Comparison of ENCODE assay signal across 8 mouse cellular contexts in the genomic region with DNA sequence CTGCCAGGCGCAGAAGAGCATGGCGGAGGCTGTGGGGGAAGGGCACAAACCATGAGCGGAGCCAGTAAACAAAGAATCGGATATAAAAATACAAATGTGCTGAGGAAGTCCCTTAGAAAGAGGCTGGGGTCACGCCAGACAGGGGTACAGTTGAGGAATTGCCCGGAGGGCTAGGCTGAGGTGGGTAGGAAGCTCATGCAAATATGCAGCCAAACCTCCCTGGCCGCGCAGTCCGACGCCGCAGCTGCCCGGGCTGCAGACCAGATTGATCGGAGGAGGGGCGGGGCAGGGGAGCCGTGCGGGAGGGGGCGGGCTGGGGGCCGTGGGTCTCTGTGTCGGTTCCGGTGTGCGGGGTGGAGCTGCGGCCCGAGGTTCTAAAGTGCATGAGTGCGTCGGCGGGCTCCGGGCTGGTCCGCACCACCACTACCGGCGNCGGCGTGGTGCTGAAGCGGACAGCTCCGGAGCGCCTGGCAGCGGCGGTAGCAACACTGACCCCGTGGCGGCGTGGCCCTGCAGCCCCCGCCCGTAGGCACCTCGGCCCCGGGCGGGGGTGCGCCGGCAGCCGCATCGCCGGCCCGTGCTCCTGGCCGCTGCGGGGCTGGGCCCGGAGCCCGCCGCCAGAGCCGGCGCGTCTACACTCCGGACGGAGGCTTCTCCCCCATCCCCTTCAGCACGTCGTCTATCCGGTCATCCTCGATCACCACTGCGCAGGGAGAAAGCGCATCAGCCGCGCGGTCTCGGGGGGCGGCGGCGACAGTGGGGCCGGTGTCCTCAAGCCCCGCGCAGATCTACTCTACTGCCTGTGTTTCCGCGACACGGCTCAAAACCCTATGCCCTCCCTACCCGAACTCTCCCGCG. TPM values are rescaled to one million over a fixed set of nuclear protein-coding genes. Genes with fewer than 3 reads are reported as not detected.
DNase-seq lines count a peak whose midpoint lies in the region; ATAC-seq and TF ChIP-seq lines count a peak whose summit lies in the region.

No protein-coding gene starts in this region.

- ATAC-seq in forebrain, embryonic 13.5 days: peak; percentile 19
- ATAC-seq in intestine, embryonic 15.5 days: peak; percentile 41
- peak; percentile 75 for ATAC-seq in lung, postnatal 0 days
- ATAC-seq in stomach, embryonic 14.5 days (ENCODE audit: insufficient number of reproducible peaks, insufficient read depth, low FRiP score, low read depth): peak; percentile 40; the same call in 1 of the 2 replicates

- H3K4me3 ChIP-seq in forebrain, embryonic 13.5 days: peak overlapping the region; percentile 70
- peak overlapping the region; percentile 61 for H3K4me3 ChIP-seq in intestine, embryonic 15.5 days (replicated peaks)
- peak overlapping the region; percentile 59 for H3K4me3 ChIP-seq in lung, postnatal 0 days (ENCODE audit: low read depth, low read length)
- H3K4me3 ChIP-seq in stomach, embryonic 14.5 days (ENCODE audit: low read depth, low read length): peak overlapping the region; percentile 65

- peak overlapping the region; percentile 78 for H3K4me2 ChIP-seq in forebrain, embryonic 13.5 days
- H3K4me2 ChIP-seq in intestine, embryonic 15.5 days (replicated peaks): peak overlapping the region; percentile 97
- peak overlapping the region; percentile 55 for H3K4me2 ChIP-seq in lung, postnatal 0 days (replicated peaks; ENCODE audit: low read depth, low read length)
- H3K4me2 ChIP-seq in stomach, embryonic 14.5 days (replicated peaks; ENCODE audit: low read depth, low read length): peak overlapping the region; percentile 98

- whole genome bisulfite sequencing in forebrain, embryonic 13.5 days: 2% methylated on average over 72 of the region's 83 CpGs
- WGBS in intestine, embryonic 15.5 days: 2% methylated on average over 81 of the region's 83 CpGs
- WGBS in lung, postnatal 0 days: 4% methylated on average over 46 of the region's 83 CpGs
- 3% methylated on average over 69 of the region's 83 CpGs for WGBS in stomach, embryonic 14.5 days

- peak overlapping the region; percentile 81 for H3K9ac ChIP-seq in forebrain, embryonic 13.5 days
- H3K9ac ChIP-seq in intestine, embryonic 15.5 days: no peak overlapping the region
- no peak overlapping the region for H3K9ac ChIP-seq in lung, postnatal 0 days (replicated peaks; ENCODE audit: low read depth)
- no peak overlapping the region for H3K9ac ChIP-seq in stomach, embryonic 14.5 days (replicated peaks; ENCODE audit: low read depth, low read length)

- H3K4me1 ChIP-seq in forebrain, embryonic 13.5 days: peaks cover 37% of the 10 kb centered on the region
- H3K4me1 ChIP-seq in intestine, embryonic 15.5 days (replicated peaks): peaks cover 24% of the 10 kb centered on the region
- H3K4me1 ChIP-seq in lung, postnatal 0 days (ENCODE audit: insufficient read depth, low read depth, low read length): peaks cover 7% of the 10 kb centered on the region; the same call in 1 of the 2 replicates
- H3K4me1 ChIP-seq in stomach, embryonic 14.5 days (ENCODE audit: control insufficient read depth, insufficient read depth, low read length): peaks cover 8% of the 10 kb centered on the region; the same call in 1 of the 2 replicates

- no peak for TF ChIP-seq EP300 in lung, postnatal 0 days (IDR thresholded peaks at IDR 0.05)

- peaks cover 11% of the 10 kb centered on the region; the same call in 1 of the 2 replicates for H3K36me3 ChIP-seq in forebrain, embryonic 13.5 days (ENCODE audit: poor library complexity, severe bottlenecking)
- H3K36me3 ChIP-seq in intestine, embryonic 15.5 days: no peaks in the 10 kb centered on the region
- H3K36me3 ChIP-seq in lung, postnatal 0 days (ENCODE audit: insufficient read depth, low read length): no peaks in the 10 kb centered on the region
- H3K36me3 ChIP-seq in stomach, embryonic 14.5 days (ENCODE audit: control insufficient read depth, insufficient read depth, low read length): no peaks in the 10 kb centered on the region

- TF ChIP-seq CTCF in lung, postnatal 0 days (IDR thresholded peaks at IDR 0.05): no peak

- H3K27ac ChIP-seq in forebrain, embryonic 13.5 days: peak overlapping the region; percentile 94
- no peak overlapping the region for H3K27ac ChIP-seq in intestine, embryonic 15.5 days
- no peak overlapping the region for H3K27ac ChIP-seq in lung, postnatal 0 days (ENCODE audit: low read length)
- H3K27ac ChIP-seq in stomach, embryonic 14.5 days (ENCODE audit: low read length): no peak overlapping the region

- DNase-seq in spleen, postnatal 10 days (ENCODE audit: low spot score in 2 of 2): peak; percentile 21 to 52
- no peak for DNase-seq in spleen, postnatal 4 days (ENCODE audit: low spot score in 2 of 2)
- peak; percentile 20 for DNase-seq in brain, adult 2 months (ENCODE audit: low read depth, low spot score)
- DNase-seq in lung, postnatal 0 days (ENCODE audit: low spot score): peak; percentile 53
- DNase-seq in left cerebral cortex, adult 8-10 months (ENCODE audit: low spot score in 2 of 2): no peak

- no peaks in the 10 kb centered on the region for H3K27me3 ChIP-seq in forebrain, embryonic 13.5 days
- peaks cover 24% of the 10 kb centered on the region for H3K27me3 ChIP-seq in intestine, embryonic 15.5 days (replicated peaks)
- peaks cover 20% of the 10 kb centered on the region for H3K27me3 ChIP-seq in lung, postnatal 0 days (replicated peaks; ENCODE audit: insufficient read depth, low read length)
- peaks cover 12% of the 10 kb centered on the region for H3K27me3 ChIP-seq in stomach, embryonic 14.5 days (ENCODE audit: control insufficient read depth, insufficient read depth, low read length)

- no peaks in the 10 kb centered on the region for H3K9me3 ChIP-seq in forebrain, embryonic 13.5 days (replicated peaks)
- no peaks in the 10 kb centered on the region for H3K9me3 ChIP-seq in intestine, embryonic 15.5 days
- no peaks in the 10 kb centered on the region for H3K9me3 ChIP-seq in lung, postnatal 0 days (ENCODE audit: low read length)
- no peaks in the 10 kb centered on the region for H3K9me3 ChIP-seq in stomach, embryonic 14.5 days (ENCODE audit: control insufficient read depth, low read depth, low read length)

RNA-seq across cellular contexts. Expression of a gene that starts 1.3 kb away (rescaled TPM):
- 9.6 and 10.9 TPM in 2 replicates for polyA plus RNA-seq in forebrain, embryonic 13.5 days (2015; fragmentation: Nextera tagmentation; extraction: Ambion mirVana)
- polyA plus RNA-seq in intestine, embryonic 15.5 days (2015; fragmentation: Nextera tagmentation; extraction: Ambion mirVana): 0.83 and 0.97 TPM in 2 replicates
- polyA plus RNA-seq in lung, postnatal 0 days (2015; fragmentation: Nextera tagmentation; extraction: Ambion mirVana): 0.42 and 0.52 TPM in 2 replicates
- 1.8 and 2.1 TPM in 2 replicates for polyA plus RNA-seq in stomach, embryonic 14.5 days (2014; fragmentation: Nextera tagmentation; extraction: Ambion mirVana)
- 100 to 1,000 TPM; 145 to 169 (median 150) TPM for total RNA-seq in left cerebral cortex, adult 8-10 months (2022)

RNA-seq across cellular contexts. Expression of a gene that starts 8.2 kb away (rescaled TPM):
- 36.6 and 41.6 TPM in 2 replicates for polyA plus RNA-seq in forebrain, embryonic 13.5 days (2015; fragmentation: Nextera tagmentation; extraction: Ambion mirVana)
- polyA plus RNA-seq in intestine, embryonic 15.5 days (2015; fragmentation: Nextera tagmentation; extraction: Ambion mirVana): 40.1 and 46.0 TPM in 2 replicates
- 17.6 and 19.3 TPM in 2 replicates for polyA plus RNA-seq in lung, postnatal 0 days (2015; fragmentation: Nextera tagmentation; extraction: Ambion mirVana)
- polyA plus RNA-seq in stomach, embryonic 14.5 days (2014; fragmentation: Nextera tagmentation; extraction: Ambion mirVana): 46.1 and 46.8 TPM in 2 replicates
- 10 to 100 TPM in 3 of 4 experiments, 1 to 10 TPM in 1; 8.1 to 15.5 (median 12.3) TPM for total RNA-seq in left cerebral cortex, adult 8-10 months (2022)

RNA-seq across cellular contexts. Expression of a gene that starts 8.4 kb away (rescaled TPM):
- 0.32 TPM in 1 of 2 replicates, not detected in the other for polyA plus RNA-seq in forebrain, embryonic 13.5 days (2015; fragmentation: Nextera tagmentation; extraction: Ambion mirVana)
- 0.19 TPM in 1 of 2 replicates, not detected in the other for polyA plus RNA-seq in intestine, embryonic 15.5 days (2015; fragmentation: Nextera tagmentation; extraction: Ambion mirVana)
- 0.08 TPM in 1 of 2 replicates, not detected in the other for polyA plus RNA-seq in lung, postnatal 0 days (2015; fragmentation: Nextera tagmentation; extraction: Ambion mirVana)
- polyA plus RNA-seq in stomach, embryonic 14.5 days (2014; fragmentation: Nextera tagmentation; extraction: Ambion mirVana): not detected in 2 replicates
- total RNA-seq in left cerebral cortex, adult 8-10 months (2022): under 1 TPM in 2 of 4 experiments, not detected in 2; 0.42 to 0.73 TPM

RNA-seq across cellular contexts. Expression of a gene that starts 8.4 kb away (rescaled TPM):
- polyA plus RNA-seq in forebrain, embryonic 13.5 days (2015; fragmentation: Nextera tagmentation; extraction: Ambion mirVana): 21.1 and 23.9 TPM in 2 replicates
- 32.0 and 37.2 TPM in 2 replicates for polyA plus RNA-seq in intestine, embryonic 15.5 days (2015; fragmentation: Nextera tagmentation; extraction: Ambion mirVana)
- 15.2 and 15.3 TPM in 2 replicates for polyA plus RNA-seq in lung, postnatal 0 days (2015; fragmentation: Nextera tagmentation; extraction: Ambion mirVana)
- 30.3 and 33.8 TPM in 2 replicates for polyA plus RNA-seq in stomach, embryonic 14.5 days (2014; fragmentation: Nextera tagmentation; extraction: Ambion mirVana)
- total RNA-seq in left cerebral cortex, adult 8-10 months (2022): 1 to 10 TPM; 1.1 to 2.3 (median 1.7) TPM

RNA-seq across cellular contexts. Expression of a gene that starts 9.9 kb away (rescaled TPM):
- polyA plus RNA-seq in forebrain, embryonic 13.5 days (2015; fragmentation: Nextera tagmentation; extraction: Ambion mirVana): 7.1 and 7.8 TPM in 2 replicates
- polyA plus RNA-seq in intestine, embryonic 15.5 days (2015; fragmentation: Nextera tagmentation; extraction: Ambion mirVana): 1.3 and 1.6 TPM in 2 replicates
- polyA plus RNA-seq in lung, postnatal 0 days (2015; fragmentation: Nextera tagmentation; extraction: Ambion mirVana): 0.12 and 0.52 TPM in 2 replicates
- 2.4 and 3.4 TPM in 2 replicates for polyA plus RNA-seq in stomach, embryonic 14.5 days (2014; fragmentation: Nextera tagmentation; extraction: Ambion mirVana)
- total RNA-seq in left cerebral cortex, adult 8-10 months (2022): 10 to 100 TPM; 28.2 to 33.5 (median 30.5) TPM

Comparison
In these comparisons a context has a peak if more than half of its experiments do, and no peak if none do; other contexts are left out.
1. DNase-seq: peak in spleen, postnatal 10 days (2 of 2), brain, adult 2 months (single experiment) and lung, postnatal 0 days (single experiment); none in spleen, postnatal 4 days (0 of 2) and left cerebral cortex, adult 8-10 months (0 of 2).
2. ATAC-seq: peak in every context shown above with its lines; median percentile 75 in lung, postnatal 0 days; 41 in intestine, embryonic 15.5 days; 40 in stomach, embryonic 14.5 days; 19 in forebrain, embryonic 13.5 days.
3. Peak in every context shown above with its lines, with median percentiles within 50 percentile points of each other: H3K4me2 ChIP-seq and H3K4me3 ChIP-seq.